Mouse (Mus musculus): Measurements from ENCODE around the gene Trim27.

Gene Trim27

DNA sequence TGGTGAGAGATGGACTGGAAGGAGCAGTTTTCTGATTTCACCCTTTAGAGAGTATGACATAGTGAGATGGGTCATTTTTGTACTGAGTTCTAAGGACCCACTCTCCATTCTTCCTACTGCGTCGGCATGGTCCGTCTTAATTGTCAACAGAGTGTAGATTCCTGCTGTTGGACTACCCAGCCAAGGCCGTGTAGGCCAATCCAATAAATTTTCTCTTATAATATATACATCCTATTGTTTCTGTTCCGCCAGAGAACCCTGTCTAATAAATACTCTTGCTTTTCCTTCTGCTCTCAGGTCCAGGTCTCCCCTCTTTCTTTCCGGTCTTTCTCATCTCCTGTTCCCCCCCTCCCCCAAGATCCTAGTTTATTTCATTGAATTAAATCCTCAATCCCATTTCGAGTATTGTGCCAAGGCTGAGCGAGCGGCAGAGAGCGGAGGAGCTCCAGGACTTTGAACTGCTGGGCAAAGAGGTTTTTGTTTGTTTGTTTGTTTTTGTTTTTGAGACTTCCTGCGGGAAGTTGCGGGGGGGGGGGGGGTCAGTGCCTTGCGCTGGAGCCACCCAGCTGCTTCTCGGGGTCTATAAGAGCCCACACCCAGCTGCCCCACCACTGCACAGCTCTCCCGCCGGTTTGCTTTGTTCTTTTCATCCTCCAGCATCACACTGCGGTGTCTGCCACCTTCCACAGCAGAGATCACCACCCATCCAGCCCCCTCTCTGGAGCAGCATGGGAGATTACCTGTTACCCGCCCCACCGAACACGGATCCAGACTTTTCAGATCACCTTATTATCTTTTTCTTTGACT, 42.6 kb downstream of the Trim27 start:
- DNase-seq, result peak in 1 of 2 experiments; percentile 20

DNA sequence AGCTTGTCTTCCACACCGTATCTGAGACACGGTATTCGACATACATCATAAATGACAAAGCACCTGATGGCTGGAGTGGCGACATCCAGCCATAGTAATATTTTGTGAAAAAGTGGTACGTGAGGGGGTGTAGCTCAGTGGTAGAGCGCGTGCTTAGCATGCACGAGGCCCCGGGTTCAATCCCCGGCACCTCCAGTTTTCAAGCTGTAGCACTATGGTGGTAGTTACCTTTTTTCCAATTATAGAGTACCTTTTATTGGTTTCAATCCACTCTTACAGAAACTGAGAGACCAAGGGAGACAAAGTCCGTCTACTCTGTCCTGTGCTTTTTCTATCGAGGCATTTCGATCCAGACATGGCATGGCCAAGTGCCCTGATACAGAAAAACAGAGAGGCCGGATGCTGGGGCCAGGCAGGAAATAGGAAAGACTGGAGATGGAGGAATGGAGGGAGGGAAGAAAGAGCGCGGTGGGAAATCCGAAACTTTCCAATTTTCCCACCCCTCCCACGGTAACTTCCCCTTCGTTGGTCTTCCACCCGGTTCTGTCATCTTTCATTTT, 43.3 kb downstream of the Trim27 start:
- peak; percentile 80 to 90 for DNase-seq

DNA sequence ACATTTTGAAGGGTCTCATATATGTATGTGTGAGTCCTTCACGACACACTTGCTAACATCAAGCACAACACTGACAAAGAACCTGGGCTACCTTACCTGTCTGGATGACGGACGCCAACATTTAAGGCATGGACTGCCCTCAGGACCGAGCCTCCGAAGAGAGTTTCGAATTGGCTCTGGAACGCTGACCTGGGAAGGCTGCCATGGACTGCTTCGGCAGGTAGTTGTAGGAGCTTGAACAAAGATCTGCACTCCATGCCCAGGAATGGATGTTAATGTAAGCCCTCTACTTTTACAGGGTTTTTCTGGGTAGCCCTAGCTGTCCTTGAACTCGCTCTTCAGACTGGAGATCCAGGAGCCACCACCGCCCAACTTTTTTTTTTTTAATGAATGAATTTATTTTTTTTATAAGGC, 44.0 kb downstream of the Trim27 start:
- DNase-seq, result peak; percentile 13 to 28

DNA sequence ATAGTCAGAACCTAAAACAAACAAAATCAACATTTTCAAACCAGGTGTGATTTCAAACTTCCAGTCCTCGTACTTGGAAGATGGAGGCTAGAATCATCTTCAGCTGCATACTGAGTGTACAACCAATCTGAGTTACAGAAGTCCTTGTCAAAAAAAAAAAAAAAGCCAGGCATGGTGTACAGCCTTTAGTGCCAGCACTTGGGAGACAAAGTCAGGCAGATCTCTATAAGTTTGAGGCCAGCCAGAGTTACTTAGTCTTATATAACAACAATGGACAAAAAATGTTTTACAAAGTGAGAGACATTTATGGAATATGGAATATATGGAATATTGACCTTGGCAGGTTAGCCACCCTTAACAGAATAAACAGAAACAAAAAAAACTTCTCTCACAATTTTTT, 45.1 kb downstream of the Trim27 start:
- no peak for DNase-seq

DNA sequence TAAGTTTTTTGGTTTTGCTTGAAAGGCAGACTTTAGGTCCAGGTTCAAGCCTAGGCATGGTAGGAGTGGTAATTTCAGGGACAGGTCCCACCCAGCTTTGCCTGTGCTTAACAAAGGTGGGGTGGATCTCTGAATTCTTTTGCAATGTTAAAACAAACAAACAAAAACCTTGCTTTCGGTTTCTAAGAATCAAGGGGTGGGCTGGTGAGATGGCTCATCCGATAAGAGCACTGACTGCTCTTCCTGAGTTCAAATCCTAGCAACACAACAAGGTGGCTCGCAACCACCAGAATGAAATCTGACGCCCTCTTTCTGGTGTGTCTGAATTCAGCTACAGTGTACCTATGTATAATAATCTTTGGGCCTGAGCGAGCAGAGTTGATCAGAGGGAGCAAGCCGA, 46.0 kb downstream of the Trim27 start:
- DNase-seq, result no peak

DNA sequence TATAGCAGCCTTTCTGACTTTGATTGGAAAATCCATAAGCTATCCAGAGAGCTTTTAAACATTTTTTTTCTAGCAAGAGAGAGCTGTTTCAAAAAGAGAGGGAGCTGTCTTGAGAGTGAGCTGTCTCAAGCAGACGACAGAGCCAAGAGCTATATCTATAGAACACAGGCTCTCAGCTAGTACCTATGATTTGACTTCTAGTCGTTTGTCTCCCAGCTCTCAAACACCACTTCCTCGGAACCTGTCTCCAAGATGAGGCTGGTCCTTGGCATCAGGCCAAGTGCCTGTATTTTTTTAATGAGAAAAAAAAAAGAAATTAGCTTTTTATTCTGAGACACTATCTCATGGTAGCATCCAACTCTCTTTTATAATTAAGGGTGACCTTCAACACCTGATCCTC, 46.8 kb downstream of the Trim27 start:
- no peak for DNase-seq

DNA sequence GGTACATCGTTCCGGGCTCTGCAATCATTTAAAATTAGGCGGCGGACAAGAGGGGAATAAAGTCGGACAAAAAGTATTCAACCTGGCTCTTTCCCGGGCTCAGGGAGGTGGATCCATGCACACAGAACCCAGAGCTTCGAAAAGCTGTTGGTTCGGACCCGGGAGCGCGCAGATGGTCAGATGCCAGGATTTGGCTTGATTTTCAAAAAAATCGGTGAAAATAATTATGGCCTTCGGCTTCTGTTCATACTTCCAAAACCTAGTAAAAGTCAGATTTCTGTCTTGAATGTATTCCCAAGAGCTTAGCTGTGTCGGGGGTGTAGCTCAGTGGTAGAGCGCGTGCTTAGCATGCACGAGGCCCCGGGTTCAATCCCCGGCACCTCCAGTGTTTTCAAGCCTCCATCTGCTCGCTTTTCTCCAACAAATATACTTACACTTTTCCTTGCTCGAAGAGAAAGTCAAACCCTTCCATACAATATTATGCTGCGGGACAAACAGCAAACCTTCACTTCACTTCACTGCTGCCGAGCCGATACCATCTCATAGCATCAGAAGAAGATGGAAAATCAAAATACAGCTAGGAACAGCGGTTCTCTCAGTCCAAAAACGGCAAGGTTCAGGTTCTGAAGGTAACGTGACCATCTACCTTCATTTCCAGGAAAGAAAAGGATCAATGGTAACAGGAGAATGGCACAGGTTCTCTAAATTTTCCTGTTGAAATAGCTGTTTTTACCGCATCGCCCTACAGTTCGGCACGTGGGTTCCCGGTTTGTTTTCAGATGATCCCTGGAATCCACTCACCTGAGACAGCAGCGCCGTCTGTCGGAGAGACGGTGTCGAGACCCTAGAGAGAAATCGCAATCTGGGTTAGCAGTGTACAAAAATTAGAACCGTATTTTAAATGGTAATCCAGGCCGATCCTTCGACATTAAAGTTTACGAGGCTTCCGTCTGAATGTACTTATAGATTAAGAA, 54.8 kb downstream of the Trim27 start:
- peak; percentile 89 to 90 for DNase-seq

DNA sequence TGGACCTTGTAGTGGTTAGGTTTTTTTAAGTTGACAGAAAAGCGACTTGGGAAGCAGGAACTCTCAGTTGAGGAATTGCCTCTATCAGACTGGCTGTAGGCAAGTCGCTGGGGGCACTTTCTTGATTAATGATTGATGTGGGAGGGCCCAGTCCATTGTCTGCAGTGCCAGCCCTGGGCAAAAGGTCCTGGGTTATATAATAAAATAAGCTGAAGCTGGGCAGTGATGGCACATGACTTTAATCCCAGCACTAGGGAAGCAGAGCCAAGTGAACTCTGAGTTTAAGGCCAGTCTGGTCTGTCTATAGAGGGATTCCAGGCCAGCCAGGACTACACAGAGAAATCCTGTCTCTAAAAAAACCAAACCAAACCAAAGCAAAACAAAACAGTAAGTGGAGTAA, 57.5 kb downstream of the Trim27 start:
- no peak for DNase-seq

DNA sequence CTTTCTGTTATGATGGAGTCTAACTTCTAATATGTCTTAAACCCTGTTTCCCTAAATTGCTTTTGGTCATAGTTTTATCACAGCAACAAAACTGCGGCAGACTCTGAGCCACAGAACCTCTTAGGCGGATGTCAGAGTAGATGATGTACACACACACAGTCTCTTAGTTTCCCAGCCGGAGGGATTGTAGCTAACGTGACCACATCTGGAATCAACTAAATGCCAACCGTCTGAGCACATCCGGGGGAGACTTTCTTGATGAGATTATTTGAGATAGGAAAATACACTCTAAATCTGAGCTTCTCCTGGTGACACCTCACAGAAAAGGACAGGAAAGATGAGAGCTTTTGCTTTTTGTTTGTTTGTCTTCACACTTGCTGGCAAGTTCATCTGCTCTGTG, 57.9 kb downstream of the Trim27 start:
- DNase-seq, result no peak

DNA sequence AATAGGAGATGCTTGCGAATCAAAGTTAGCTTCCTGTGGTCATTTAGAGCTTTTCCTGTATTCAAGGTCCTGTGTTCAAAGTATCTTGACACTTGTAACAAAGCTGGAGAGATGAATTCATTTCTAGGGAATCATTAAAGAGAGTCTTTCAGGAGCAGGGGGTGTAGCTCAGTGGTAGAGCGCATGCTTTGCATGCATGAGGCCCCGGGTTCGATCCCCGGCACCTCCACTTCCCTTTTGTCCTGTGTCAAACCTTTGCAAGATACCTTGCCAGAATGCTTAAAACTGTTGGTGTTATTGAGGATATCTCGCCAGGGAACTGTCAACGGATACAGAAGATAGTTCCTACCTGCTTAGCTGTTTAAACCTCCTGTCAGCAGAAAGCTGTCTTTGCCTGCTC, 61.5 kb downstream of the Trim27 start:
- DNase-seq, result no peak

DNA sequence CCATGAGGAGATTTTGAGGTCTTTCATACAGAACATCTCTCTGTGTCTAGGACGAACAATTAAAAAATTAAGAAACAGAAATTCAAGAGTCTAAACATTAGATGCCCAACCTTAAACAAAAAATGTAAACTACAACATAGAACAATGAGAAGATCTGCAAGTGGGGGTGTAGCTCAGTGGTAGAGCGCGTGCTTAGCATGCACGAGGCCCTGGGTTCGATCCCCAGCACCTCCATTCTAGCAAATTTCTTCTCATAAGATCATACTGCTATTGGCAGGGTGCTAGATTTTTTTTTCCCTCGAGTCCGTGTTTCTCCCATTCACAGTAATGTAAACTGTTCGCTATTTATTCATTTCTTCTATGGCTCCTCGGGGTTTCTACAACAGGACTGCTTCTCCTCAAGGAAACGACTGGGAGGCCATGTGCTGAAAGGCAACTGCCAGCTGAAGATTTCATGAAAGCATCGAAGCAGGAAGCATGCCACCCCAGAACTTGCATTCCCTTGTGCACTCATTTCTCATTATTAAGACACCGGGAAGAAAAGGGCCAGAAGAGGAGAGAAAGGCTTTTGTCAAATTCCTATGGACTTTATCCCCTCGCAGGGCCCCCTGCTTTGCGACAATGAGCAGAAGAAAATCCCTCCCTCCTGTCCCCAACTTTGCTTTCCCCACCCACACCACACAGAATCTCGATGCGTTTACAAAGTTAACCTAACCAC, 63.3 kb downstream of the Trim27 start:
- DNase-seq, result no peak

DNA sequence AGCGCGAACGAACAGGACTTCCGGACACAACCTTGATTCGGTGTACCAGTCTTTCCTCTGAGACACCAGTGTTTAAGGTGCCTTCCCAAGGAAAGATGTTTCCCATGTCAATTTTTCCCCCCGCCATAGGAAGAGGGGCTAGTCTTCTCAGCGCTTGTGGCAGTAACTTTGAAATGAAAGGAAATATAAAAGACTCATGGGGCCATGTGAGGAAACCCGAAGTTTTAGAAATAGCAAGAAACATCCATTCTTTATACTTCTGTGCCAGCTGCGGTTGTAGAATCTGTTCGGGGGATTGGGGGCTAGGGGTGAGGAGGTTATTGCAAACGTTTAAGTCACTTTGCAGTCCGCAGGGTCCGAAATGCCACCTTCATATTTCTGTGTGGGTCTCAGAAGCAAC, 64.0 kb downstream of the Trim27 start:
- no peak for DNase-seq

DNA sequence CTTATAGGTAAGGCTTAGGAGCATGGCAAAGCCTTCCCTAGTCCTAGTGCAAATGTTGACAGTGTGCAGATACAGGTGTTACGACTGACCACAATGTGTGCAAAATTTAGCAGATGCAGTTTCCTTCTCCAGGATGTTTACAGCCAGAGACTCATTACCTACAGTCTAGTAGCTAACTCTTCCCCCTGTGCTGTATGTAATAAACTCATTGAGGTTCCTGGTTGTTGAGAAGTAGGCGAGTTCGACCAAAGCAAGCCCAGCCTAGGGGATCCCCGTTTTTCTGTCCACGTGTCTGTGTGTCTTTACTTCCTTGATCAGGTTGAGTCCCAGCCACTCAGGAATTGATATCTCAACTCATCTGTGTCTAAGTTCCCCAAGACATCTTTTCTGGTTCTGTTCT, 64.8 kb downstream of the Trim27 start:
- no peak for DNase-seq
